In the genomic region with DNA sequence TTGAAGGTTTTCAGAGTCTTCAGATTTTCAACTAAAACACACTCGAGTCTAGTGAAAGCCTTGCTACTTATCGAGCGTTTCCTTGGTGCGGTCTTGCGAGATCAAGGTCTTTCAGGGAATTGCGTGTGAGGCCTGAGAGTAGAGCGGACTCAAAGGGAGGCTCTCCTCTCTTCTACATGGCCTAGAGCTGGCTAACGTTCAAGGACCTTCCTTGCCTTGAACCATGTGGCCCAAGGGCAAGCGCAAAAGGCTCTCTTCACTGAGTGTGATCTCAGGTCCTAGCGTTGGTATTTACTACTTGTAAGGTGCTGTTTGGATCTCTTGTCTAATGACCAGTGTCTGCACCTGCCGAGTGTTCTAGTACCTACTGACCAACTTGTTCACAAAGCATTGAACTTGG, we compare ENCODE assay signal across 11 mouse cellular contexts.
"Had no signal": no experiment of that assay in that cellular context is flagged by ENCODE, and none has a peak within 500 bp of the region (broad histone marks: within the 10 kb centered on the region; RNA-seq: fewer than 3 reads in every experiment).

No protein-coding gene starts in this region.

- H3K27ac ChIP-seq: limb, embryonic 12.5 days; limb, embryonic 15.5 days; liver, embryonic 14.5 days; macrophage; midbrain, embryonic 12.5 days; midbrain, embryonic 15.5 days; neural tube, embryonic 12.5 days; neural tube, embryonic 15.5 days had no signal

- H3K9me3 ChIP-seq: limb, embryonic 12.5 days; limb, embryonic 15.5 days; midbrain, embryonic 12.5 days; midbrain, embryonic 15.5 days; neural tube, embryonic 12.5 days; neural tube, embryonic 15.5 days had no signal

- H3K36me3 ChIP-seq: limb, embryonic 12.5 days; limb, embryonic 15.5 days; midbrain, embryonic 12.5 days; midbrain, embryonic 15.5 days; neural tube, embryonic 12.5 days; neural tube, embryonic 15.5 days had no signal

- H3K4me1 ChIP-seq: midbrain, embryonic 15.5 days had no signal

- H3K4me2 ChIP-seq: limb, embryonic 12.5 days; limb, embryonic 15.5 days; liver, embryonic 11.5 days; lung, embryonic 14.5 days; midbrain, embryonic 12.5 days; midbrain, embryonic 15.5 days; neural tube, embryonic 12.5 days; neural tube, embryonic 15.5 days had no signal

- H3K9ac ChIP-seq: limb, embryonic 12.5 days; limb, embryonic 15.5 days; liver, embryonic 14.5 days; liver, postnatal 0 days; lung, embryonic 14.5 days; midbrain, embryonic 12.5 days; midbrain, embryonic 15.5 days; neural tube, embryonic 12.5 days; neural tube, embryonic 15.5 days had no signal

- ATAC-seq: liver, postnatal 0 days; midbrain, embryonic 15.5 days had no signal

- H3K27me3 ChIP-seq: limb, embryonic 15.5 days; midbrain, embryonic 12.5 days; midbrain, embryonic 15.5 days; neural tube, embryonic 12.5 days; neural tube, embryonic 15.5 days had no signal

- H3K4me3 ChIP-seq: limb, embryonic 12.5 days; limb, embryonic 15.5 days; midbrain, embryonic 12.5 days; midbrain, embryonic 15.5 days; neural tube, embryonic 12.5 days; neural tube, embryonic 15.5 days had no signal
